In the genomic region with DNA sequence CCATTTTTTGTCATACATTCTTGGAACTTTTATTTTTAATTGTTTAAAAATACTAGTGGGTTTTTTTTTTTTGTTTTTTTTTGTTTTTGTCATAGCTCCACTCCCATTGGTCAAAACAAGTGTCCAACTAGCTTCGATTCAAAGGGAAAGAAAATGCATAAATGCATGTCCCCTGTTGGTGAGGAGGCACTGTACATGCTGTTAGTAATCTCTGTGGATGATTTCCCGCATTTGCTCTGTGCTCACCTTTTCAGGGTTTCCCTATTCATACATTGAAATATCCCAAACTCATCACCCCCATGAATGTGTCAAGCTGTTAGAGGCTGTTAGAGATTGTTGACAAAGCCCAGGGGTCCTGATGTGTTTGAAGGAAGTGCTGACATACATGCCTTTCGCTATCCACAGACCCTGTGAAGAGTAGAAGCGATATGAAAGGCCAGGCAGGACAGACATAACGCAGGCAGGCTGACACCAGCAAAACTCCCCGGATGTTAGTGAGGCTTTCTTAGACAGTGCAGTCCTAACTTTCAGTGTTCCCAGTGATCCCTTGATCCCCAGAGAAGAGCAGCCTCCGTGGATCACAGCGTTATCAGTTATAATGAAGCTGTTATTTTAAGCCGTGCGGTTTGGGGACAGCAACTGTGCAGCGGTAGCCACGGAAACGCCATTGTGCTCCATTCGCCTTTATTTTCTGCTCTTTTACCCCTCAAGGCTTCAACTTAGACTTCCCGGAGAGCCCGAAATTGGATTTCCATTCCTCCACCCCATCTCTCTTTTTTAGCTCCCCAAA, we compare ENCODE assay signal across 13 mouse cellular contexts. TPM values are rescaled to one million over a fixed set of nuclear protein-coding genes. Genes with fewer than 3 reads are reported as not detected.
A peak's percentile ranks its signal among the peaks of the same experiment; 100 is the strongest.
DNase-seq lines count a peak whose midpoint lies in the region; ATAC-seq and TF ChIP-seq lines count a peak whose summit lies in the region.
"Had no signal": no experiment of that assay in that cellular context is flagged by ENCODE, and none has a peak within 500 bp of the region (broad histone marks: within the 10 kb centered on the region; RNA-seq: fewer than 3 reads in every experiment).

No protein-coding gene starts in this region.

- no peaks in the 10 kb centered on the region for H3K9me3 ChIP-seq in midbrain, embryonic 10.5 days (replicated peaks)
- H3K9me3 ChIP-seq: embryonic facial prominence, embryonic 12.5 days had no signal

- no peak for TF ChIP-seq POLR2A in testis, adult 2 months (IDR thresholded peaks at IDR 0.05; ENCODE audit: control insufficient read depth, low read depth, low read length)

- no peak overlapping the region for H3K27ac ChIP-seq in testis, adult 2 months (ENCODE audit: control insufficient read depth, insufficient read depth, low read depth, low read length)
- peak overlapping the region; percentile 55; the same call in 1 of the 2 replicates for H3K27ac ChIP-seq in midbrain, embryonic 10.5 days (replicated peaks)
- H3K27ac ChIP-seq: embryonic facial prominence, embryonic 12.5 days; liver, embryonic 14.5 days had no signal

- 42% methylated on average over 16 of the region's 16 CpGs for WGBS in midbrain, embryonic 10.5 days

- DNase-seq in embryo, embryonic 10 days (ENCODE audit: low spot score): peak; percentile 21
- no peak for DNase-seq in embryo, embryonic 10.5 days (ENCODE audit: low spot score)
- no peak for DNase-seq in testis, postnatal 14 days (ENCODE audit: low spot score)
- peak; percentile 43 for DNase-seq in midbrain, embryonic 10.5 days (ENCODE audit: low spot score)
- no peak for DNase-seq in layer of hippocampus, postnatal 14 days (ENCODE audit: low spot score in 2 of 2)
- DNase-seq in ovary, adult 18-20 months (ENCODE audit: low spot score): no peak
- DNase-seq: adrenal gland, postnatal 25 days; kidney, adult 11 months had no signal

- no peak for ATAC-seq in monocyte, adult 5-6 weeks (replicated peaks; ENCODE audit: insufficient number of reproducible peaks, low FRiP score, low TSS enrichment, poor library complexity, severe bottlenecking)
- ATAC-seq: Patski had no signal

- H3K4me1 ChIP-seq in testis, adult 2 months (ENCODE audit: control insufficient read depth, insufficient read depth, low read length): no peaks in the 10 kb centered on the region; the same call in 1 of the 2 replicates
- peaks cover 12% of the 10 kb centered on the region for H3K4me1 ChIP-seq in midbrain, embryonic 10.5 days
- H3K4me1 ChIP-seq: embryonic facial prominence, embryonic 12.5 days had no signal

- H3K4me3 ChIP-seq in testis, adult 2 months (ENCODE audit: control insufficient read depth, low read depth, low read length): peak overlapping the region; percentile 14; the same call in 1 of the 2 replicates
- H3K4me3 ChIP-seq in midbrain, embryonic 10.5 days: peak overlapping the region; percentile 48
- H3K4me3 ChIP-seq: embryonic facial prominence, embryonic 12.5 days had no signal

- TF ChIP-seq CTCF in testis, adult 2 months (IDR thresholded peaks at IDR 0.05; ENCODE audit: control insufficient read depth, insufficient read depth, insufficient replicate concordance, low read depth, low read length): no peak

- H3K36me3 ChIP-seq in testis, adult 2 months (ENCODE audit: control insufficient read depth, insufficient read depth, low read length): no peaks in the 10 kb centered on the region
- no peaks in the 10 kb centered on the region for H3K36me3 ChIP-seq in midbrain, embryonic 10.5 days
- H3K36me3 ChIP-seq: embryonic facial prominence, embryonic 12.5 days had no signal

- no peaks in the 10 kb centered on the region for H3K27me3 ChIP-seq in testis, adult 2 months (ENCODE audit: control insufficient read depth, insufficient read depth, low read length)
- H3K27me3 ChIP-seq in midbrain, embryonic 10.5 days (ENCODE audit: low read depth, poor library complexity, severe bottlenecking): peaks cover 16% of the 10 kb centered on the region
- H3K27me3 ChIP-seq: embryonic facial prominence, embryonic 12.5 days had no signal

RNA-seq across cellular contexts. Expression of gene Rxylt1, which starts 23.5 kb away (rescaled TPM):
- polyA plus RNA-seq in testis, adult 2 months (2012; rRNA removed): 2.1 and 3.1 TPM in 2 replicates
- polyA plus RNA-seq in midbrain, embryonic 10.5 days (2016; fragmentation: Nextera tagmentation; extraction: Ambion mirVana): 32.8 and 34.7 TPM in 2 replicates
- total RNA-seq in monocyte, adult 5-6 weeks (2017): 34.3 to 84.2 TPM (median 40.7 TPM) in 3 replicates
- total RNA-seq in layer of hippocampus, postnatal 14 days (2021): 10 to 100 TPM; 39.0 to 42.1 TPM

Comparison
In these comparisons a context has a peak if more than half of its experiments do, and no peak if none do; other contexts are left out.
1. DNase-seq: peak in embryo, embryonic 10 days (single experiment) and midbrain, embryonic 10.5 days (single experiment); none in embryo, embryonic 10.5 days (single experiment), testis, postnatal 14 days (single experiment), layer of hippocampus, postnatal 14 days (0 of 2) and ovary, adult 18-20 months (single experiment).